Mouse (Mus musculus): ENCODE measurements around the gene Rad23a. TPM values are rescaled to one million over a fixed set of nuclear protein-coding genes. Genes with fewer than 3 reads are reported as not detected.
"Not testable (repeated sequence)": the region's sequence is repeated elsewhere in the genome, so short reads cannot be mapped to it uniquely, and the experiment has no call there.

The Rad23a gene
- polyA plus RNA-seq, 1 experiment, result 54.0 TPM

DNA sequence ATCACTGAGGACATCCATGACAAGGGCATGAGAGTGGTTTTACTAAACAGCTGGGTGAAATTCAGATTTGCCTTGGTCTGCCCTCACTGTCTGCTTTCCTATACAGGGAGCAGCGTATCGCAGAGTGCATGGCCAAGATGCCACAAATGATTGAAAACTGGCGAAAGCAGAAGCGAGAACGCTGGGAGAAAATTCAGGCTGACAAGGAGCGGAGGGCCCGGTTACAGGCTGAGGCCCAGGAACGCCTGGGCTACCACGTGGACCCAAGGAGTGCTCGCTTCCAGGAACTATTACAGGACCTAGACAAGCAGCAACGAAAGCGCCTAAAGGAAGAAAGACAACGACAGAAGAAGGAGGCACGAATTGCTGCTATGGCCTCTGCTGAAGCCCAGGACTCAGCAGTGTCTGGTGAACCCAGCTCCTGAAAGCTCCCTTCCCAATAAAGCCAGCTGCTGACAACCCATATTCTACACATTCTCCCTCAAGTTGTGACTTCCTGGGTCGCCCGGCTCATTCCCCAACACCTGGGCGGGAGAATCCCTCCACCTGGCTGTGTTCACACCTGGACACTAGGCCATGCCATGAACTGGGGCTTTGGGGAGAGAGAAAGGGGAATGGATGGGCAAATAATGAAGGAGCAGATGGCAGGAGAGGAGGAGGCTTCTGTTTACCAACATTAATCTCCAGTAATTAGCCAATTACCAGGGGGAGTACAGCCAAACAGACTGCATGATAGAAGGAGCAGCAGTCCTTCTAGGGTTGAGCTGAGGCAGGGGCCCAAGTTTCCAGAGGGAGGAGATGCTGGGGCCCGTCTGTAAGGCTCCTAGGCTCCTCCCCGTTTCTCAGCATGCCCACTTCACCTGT, 6.2 kb downstream of the Rad23a start:
- Histone ChIP-seq H3K4me3 (ENCODE audit: insufficient read depth, low read length) (no peak overlapping the region), H3K27ac (ENCODE audit: insufficient read depth, low read depth, low read length) (no peak overlapping the region), H3K4me1 (ENCODE audit: control insufficient read depth, insufficient read depth, low read length) (peaks cover 5% of the 10 kb centered on the region)
- TF ChIP-seq POLR2A (IDR thresholded peaks at IDR 0.05; ENCODE audit: borderline replicate concordance, low read depth, low read length) (no peak), CTCF (IDR thresholded peaks at IDR 0.05; ENCODE audit: low read depth, low read length) (no peak)

- peak overlapping the region; percentile 52; the same call in 1 of the 2 replicates for H3K27ac ChIP-seq (ENCODE audit: insufficient read depth, low read depth, low read length)
- H3K4me1 ChIP-seq (ENCODE audit: control insufficient read depth, insufficient read depth, low read length), result peaks cover 4% of the 10 kb centered on the region
- H3K4me3 ChIP-seq (ENCODE audit: insufficient read depth, low read length), result peak overlapping the region; percentile 95
- TF ChIP-seq POLR2A (IDR thresholded peaks at IDR 0.05; ENCODE audit: borderline replicate concordance, low read depth, low read length) (no peak), CTCF (IDR thresholded peaks at IDR 0.05; ENCODE audit: low read depth, low read length) (no peak)
Observed at GRCm38 (mm10) chr8:84832759-84833742, 7.4 kb downstream of the Rad23a start.

- Histone ChIP-seq H3K4me1 (ENCODE audit: control insufficient read depth, insufficient read depth, low read length) (peaks cover 4% of the 10 kb centered on the region), H3K4me3 (ENCODE audit: insufficient read depth, low read length) (peak overlapping the region; percentile 95), H3K27ac (ENCODE audit: insufficient read depth, low read depth, low read length) (peak overlapping the region; percentile 68)
- no peak for TF ChIP-seq CTCF (IDR thresholded peaks at IDR 0.05; ENCODE audit: low read depth, low read length)
- TF ChIP-seq POLR2A (IDR thresholded peaks at IDR 0.05; ENCODE audit: borderline replicate concordance, low read depth, low read length), result no peak
Observed at GRCm38 (mm10) chr8:84832034-84832717, 8.3 kb downstream of the Rad23a start.

DNA sequence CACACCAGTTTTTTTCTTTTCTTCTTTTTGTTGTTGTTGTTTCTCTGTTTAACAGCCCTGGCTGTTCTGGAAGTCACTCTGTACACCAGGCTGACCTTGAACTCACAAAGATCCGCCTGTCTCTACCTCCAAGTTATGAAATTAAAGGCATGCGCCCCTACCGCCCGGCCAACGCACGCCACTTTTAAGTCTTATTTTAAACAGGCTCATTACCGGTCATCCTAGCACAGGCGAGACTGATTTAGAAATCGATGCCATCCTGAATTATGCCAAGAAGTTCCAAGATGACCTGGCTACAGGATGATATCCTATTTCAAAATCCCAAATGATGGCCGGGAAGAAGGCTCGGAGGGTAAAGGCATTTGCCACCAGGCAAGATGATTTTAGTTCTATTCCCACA, 9.0 kb downstream of the Rad23a start, which contains the start of gene Gadd45gip1:
Gene Gadd45gip1 (plus strand): TSS at position 33 of the 400 bp plus-strand sequence.
- Histone ChIP-seq H3K27ac (ENCODE audit: insufficient read depth, low read depth, low read length) (peak within 1 kb of the TSS; percentile 68), H3K4me1 (ENCODE audit: control insufficient read depth, insufficient read depth, low read length) (peaks cover 4% of the 10 kb centered on the region), H3K4me3 (ENCODE audit: insufficient read depth, low read length) (peak within 1 kb of the TSS; percentile 95)
- TF ChIP-seq POLR2A (IDR thresholded peaks at IDR 0.05; ENCODE audit: borderline replicate concordance, low read depth, low read length) (no peak), CTCF (IDR thresholded peaks at IDR 0.05; ENCODE audit: low read depth, low read length) (no peak)

- not testable (repeated sequence) for H3K4me1 ChIP-seq (ENCODE audit: control insufficient read depth, insufficient read depth, low read length); H3K27ac ChIP-seq (ENCODE audit: insufficient read depth, low read depth, low read length); H3K4me3 ChIP-seq (ENCODE audit: insufficient read depth, low read length)
Observed at GRCm38 (mm10) chr8:84826518-84826917, 13.9 kb downstream of the Rad23a start.

DNA sequence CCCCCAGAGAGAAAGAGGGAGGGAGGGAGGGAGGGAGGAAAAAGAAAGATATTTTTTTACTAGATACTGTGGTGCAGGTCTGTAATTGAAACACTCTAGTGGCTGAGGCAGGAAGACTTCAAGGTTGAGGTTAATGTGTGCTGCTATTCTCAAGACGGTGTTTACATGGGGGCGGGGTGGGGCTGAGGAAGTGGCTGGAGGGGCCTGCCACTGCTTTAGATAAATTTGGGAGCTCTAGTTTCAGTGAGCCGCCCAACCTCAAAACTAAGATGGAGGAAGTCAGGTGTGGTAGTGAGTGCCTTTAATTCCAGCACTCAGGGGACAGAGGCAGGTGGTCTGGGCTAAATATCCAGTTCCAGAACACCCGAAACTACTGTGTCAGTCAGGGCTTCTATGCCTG, 14.8 kb downstream of the Rad23a start:
- Histone ChIP-seq H3K27ac (ENCODE audit: insufficient read depth, low read depth, low read length) (no peak overlapping the region), H3K4me1 (ENCODE audit: control insufficient read depth, insufficient read depth, low read length) (no peaks in the 10 kb centered on the region), H3K4me3 (ENCODE audit: insufficient read depth, low read length) (no peak overlapping the region)
- TF ChIP-seq CTCF (IDR thresholded peaks at IDR 0.05; ENCODE audit: low read depth, low read length) (no peak), POLR2A (IDR thresholded peaks at IDR 0.05; ENCODE audit: borderline replicate concordance, low read depth, low read length) (no peak)

DNA sequence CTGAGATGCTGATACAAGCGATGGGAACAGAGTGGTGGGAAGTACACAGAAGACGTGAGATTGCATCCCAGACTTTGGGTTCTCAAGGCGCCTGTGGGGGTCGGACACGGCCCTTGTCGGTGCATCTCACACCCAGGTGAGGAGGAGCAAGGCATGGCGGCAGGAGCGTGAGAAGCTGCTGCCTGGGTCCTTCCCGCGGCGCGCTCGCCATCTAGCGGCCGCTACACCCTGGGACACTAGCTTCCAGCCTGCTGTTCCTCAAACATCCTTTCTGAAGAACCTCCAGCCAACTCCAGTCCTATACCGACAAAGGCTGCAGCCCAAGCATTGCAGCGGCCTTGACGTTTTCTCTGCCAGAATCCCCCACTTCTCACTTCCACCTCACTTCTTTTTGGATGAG, 16.8 kb downstream of the Rad23a start:
- Histone ChIP-seq H3K27ac (ENCODE audit: insufficient read depth, low read depth, low read length) (no peak overlapping the region), H3K4me1 (ENCODE audit: control insufficient read depth, insufficient read depth, low read length) (no peaks in the 10 kb centered on the region), H3K4me3 (ENCODE audit: insufficient read depth, low read length) (no peak overlapping the region)
- TF ChIP-seq CTCF (IDR thresholded peaks at IDR 0.05; ENCODE audit: low read depth, low read length) (peak; percentile 42; the same call in 1 of the 2 replicates), POLR2A (IDR thresholded peaks at IDR 0.05; ENCODE audit: borderline replicate concordance, low read depth, low read length) (no peak)

GRCm38 (mm10) chr8:84822723-84823122, 17.7 kb downstream of the Rad23a start, which contains the start of gene Dand5:
Gene Dand5, minus strand, starts transcription at chr8:84822823.
- H3K4me1 ChIP-seq (ENCODE audit: control insufficient read depth, insufficient read depth, low read length), result no peaks in the 10 kb centered on the region
- TF ChIP-seq POLR2A (IDR thresholded peaks at IDR 0.05; ENCODE audit: borderline replicate concordance, low read depth, low read length), result no peak
- no peak for TF ChIP-seq CTCF (IDR thresholded peaks at IDR 0.05; ENCODE audit: low read depth, low read length)
- no peak within 1 kb of the TSS for H3K4me3 ChIP-seq (ENCODE audit: insufficient read depth, low read length)
- no peak within 1 kb of the TSS for H3K27ac ChIP-seq (ENCODE audit: insufficient read depth, low read depth, low read length)

- H3K27ac ChIP-seq (ENCODE audit: insufficient read depth, low read depth, low read length), result no peak overlapping the region
- H3K4me1 ChIP-seq (ENCODE audit: control insufficient read depth, insufficient read depth, low read length), result peaks cover 5% of the 10 kb centered on the region
- no peak for TF ChIP-seq POLR2A (IDR thresholded peaks at IDR 0.05; ENCODE audit: borderline replicate concordance, low read depth, low read length)
- TF ChIP-seq CTCF (IDR thresholded peaks at IDR 0.05; ENCODE audit: low read depth, low read length), result no peak
- no peak overlapping the region for H3K4me3 ChIP-seq (ENCODE audit: insufficient read depth, low read length)
Observed at GRCm38 (mm10) chr8:84816117-84816516, 24.3 kb downstream of the Rad23a start.

All from bone marrow macrophage, adult 2 months (primary cell).